Mouse (Mus musculus) intestine, embryonic 15.5 days (tissue): Measurements from ENCODE around the gene Ak2. TPM values are rescaled to one million over a fixed set of nuclear protein-coding genes. Genes with fewer than 3 reads are reported as not detected.
A peak's percentile ranks its signal among the peaks of the same experiment; 100 is the strongest.

Experiments used
- ATAC-seq: fragments of 200-750 bp; cut with Nextera tagmentation; 2 replicates; pipeline ENCODE4 v1.8.0; 2017; ENCODE audit warnings: moderate TSS enrichment, moderate library complexity
- H3K27ac ChIP-seq: fragments of 300-500 bp; sonication (generic); 2 replicates; pipeline ENCODE4 v1.5.1; 2015; ENCODE audit warnings: mild to moderate bottlenecking, inconsistent platforms
- H3K27me3 ChIP-seq: fragments of 300-500 bp; sonication (generic); replicated peaks from 2 replicates; pipeline ENCODE4 v1.6.1; 2015; ENCODE audit warnings: inconsistent platforms
- H3K36me3 ChIP-seq: fragments of 300-500 bp; sonication (generic); 2 replicates; pipeline ENCODE4 v1.6.1; 2015; ENCODE audit warnings: inconsistent platforms
- H3K4me1 ChIP-seq: fragments of 300-500 bp; sonication (generic); replicated peaks from 2 replicates; pipeline ENCODE4 v1.6.1; 2015; ENCODE audit warnings: inconsistent platforms
- H3K4me2 ChIP-seq: fragments of 300-500 bp; sonication (generic); replicated peaks from 2 replicates; pipeline ENCODE4 v1.6.1; 2015; ENCODE audit warnings: mild to moderate bottlenecking, inconsistent platforms
- H3K4me3 ChIP-seq: fragments of 300-500 bp; sonication (generic); replicated peaks from 2 replicates; pipeline ENCODE4 v1.5.1; 2015; ENCODE audit warnings: inconsistent platforms
- H3K9ac ChIP-seq: fragments of 300-500 bp; sonication (generic); 2 replicates; pipeline ENCODE4 v1.6.1; 2015; ENCODE audit warnings: inconsistent platforms
- H3K9me3 ChIP-seq: fragments of 300-500 bp; sonication (generic); 2 replicates; pipeline ENCODE4 v1.6.1; 2016; ENCODE audit warnings: inconsistent platforms
- WGBS: fragments of 180-500 bp; shearing (Covaris S2); methylation state at CpG from one replicate; pipeline ENCODE4 v1.1.7; 2015; 5-methylcytosine and 5-hydroxymethylcytosine counted together
- polyA plus RNA-seq: library from polyadenylated mRNA; unstranded; fragments of >200 nt; fragmentation: Nextera tagmentation; extraction: Ambion mirVana; gene quantifications from 2 replicates; pipeline ENCODE4 v1.2.1, GENCODE M21; 2015

Gene Ak2
- polyA plus RNA-seq, 1 experiment from 2014 or later = 297 TPM

GRCm38 (mm10) chr4:129057533-129058206 is 65.9 kb downstream of the Ak2 start:
- H3K27me3 ChIP-seq = no peaks in the 10 kb centered on the region
- 3% methylated on average over 42 of the region's 44 CpGs for WGBS
- peak overlapping the region; percentile 99 for H3K4me2 ChIP-seq
- peak overlapping the region; percentile 86 for H3K4me3 ChIP-seq
- no peaks in the 10 kb centered on the region for H3K36me3 ChIP-seq
- ATAC-seq = peak; percentile 97
- H3K4me1 ChIP-seq = peaks cover 13% of the 10 kb centered on the region
- H3K9me3 ChIP-seq = no peaks in the 10 kb centered on the region
- H3K27ac ChIP-seq = peak overlapping the region; percentile 88
- H3K9ac ChIP-seq = peak overlapping the region; percentile 92

GRCm38 (mm10) chr4:129058207-129059092 is 66.7 kb downstream of the Ak2 start, which contains the start of gene Rnf19b:
Gene Rnf19b, plus strand, starts transcription at chr4:129058271.
- Histone ChIP-seq H3K9ac (peak within 1 kb of the TSS; percentile 92), H3K27me3 (no peaks in the 10 kb centered on the region), H3K4me1 (peaks cover 13% of the 10 kb centered on the region), H3K4me2 (peak within 1 kb of the TSS; percentile 99), H3K4me3 (peak within 1 kb of the TSS; percentile 86), H3K9me3 (no peaks in the 10 kb centered on the region), H3K36me3 (no peaks in the 10 kb centered on the region), H3K27ac (peak within 1 kb of the TSS; percentile 88)
- under 1% methylated on average over 77 of the region's 107 CpGs for WGBS
- peak; percentile 82 for ATAC-seq

- peak; percentile 21 for ATAC-seq
- Histone ChIP-seq H3K4me3 (peak overlapping the region; percentile 86), H3K4me2 (peak overlapping the region; percentile 99), H3K27ac (peak overlapping the region; percentile 88; the same call in 1 of the 2 replicates), H3K4me1 (peaks cover 13% of the 10 kb centered on the region), H3K9ac (peak overlapping the region; percentile 92), H3K9me3 (no peaks in the 10 kb centered on the region), H3K36me3 (no peaks in the 10 kb centered on the region), H3K27me3 (no peaks in the 10 kb centered on the region)
- WGBS = 2% methylated on average over 13 of the region's 13 CpGs
Observed at GRCm38 (mm10) chr4:129059125-129059551, 67.4 kb downstream of the Ak2 start.

GRCm38 (mm10) chr4:129059922-129060321 is 68.2 kb downstream of the Ak2 start:
- no peak overlapping the region for H3K27ac ChIP-seq
- 22% methylated on average over 4 of the region's 4 CpGs for WGBS
- no peak overlapping the region for H3K9ac ChIP-seq

More at GRCm38 (mm10) chr4:129059922-129060321, 68.2 kb downstream of the Ak2 start:
- H3K9me3 ChIP-seq = no peaks in the 10 kb centered on the region
- peaks cover 13% of the 10 kb centered on the region for H3K4me1 ChIP-seq
- no peak for ATAC-seq
- H3K27me3 ChIP-seq = no peaks in the 10 kb centered on the region
- H3K4me3 ChIP-seq = peak overlapping the region; percentile 86
- H3K4me2 ChIP-seq = peak overlapping the region; percentile 99
- H3K36me3 ChIP-seq = no peaks in the 10 kb centered on the region

Other genes starting within 250 kb of the Ak2 start
- gene A3galt2, start 236.6 kb upstream of the Ak2 start, polyA plus RNA-seq = 0.08 and 0.13 TPM in 2 replicates
- gene Zfp362, start 185.9 kb upstream of the Ak2 start, polyA plus RNA-seq = 22.8 and 23.5 TPM in 2 replicates
- gene Trim62, start 108.4 kb upstream of the Ak2 start, polyA plus RNA-seq = 3.5 and 3.8 TPM in 2 replicates
- 12.9 and 13.3 TPM in 2 replicates for gene Azin2, start 29.5 kb upstream of the Ak2 start, polyA plus RNA-seq
- gene Rnf19b, start 66.3 kb downstream of the Ak2 start, polyA plus RNA-seq = 6.7 and 7.0 TPM in 2 replicates
- gene Tmem54, start 113.6 kb downstream of the Ak2 start, polyA plus RNA-seq = 90.0 and 106 TPM in 2 replicates
- 4.1 and 5.2 TPM in 2 replicates for gene Hpca, start 130.1 kb downstream of the Ak2 start, polyA plus RNA-seq
- 2.7 and 2.9 TPM in 2 replicates for gene Fndc5, start 145.0 kb downstream of the Ak2 start, polyA plus RNA-seq
- 12.5 and 14.5 TPM in 2 replicates for gene S100pbp, start 197.8 kb downstream of the Ak2 start, polyA plus RNA-seq
- 94.2 and 97.2 TPM in 2 replicates for gene Yars, start 197.8 kb downstream of the Ak2 start, polyA plus RNA-seq